Mouse (Mus musculus): Measurements from ENCODE around the gene Cd244a. TPM values are rescaled to one million over a fixed set of nuclear protein-coding genes. Genes with fewer than 3 reads are reported as not detected.

The Cd244a gene
- polyA plus RNA-seq, 1 experiment = 0.04 TPM

DNA sequence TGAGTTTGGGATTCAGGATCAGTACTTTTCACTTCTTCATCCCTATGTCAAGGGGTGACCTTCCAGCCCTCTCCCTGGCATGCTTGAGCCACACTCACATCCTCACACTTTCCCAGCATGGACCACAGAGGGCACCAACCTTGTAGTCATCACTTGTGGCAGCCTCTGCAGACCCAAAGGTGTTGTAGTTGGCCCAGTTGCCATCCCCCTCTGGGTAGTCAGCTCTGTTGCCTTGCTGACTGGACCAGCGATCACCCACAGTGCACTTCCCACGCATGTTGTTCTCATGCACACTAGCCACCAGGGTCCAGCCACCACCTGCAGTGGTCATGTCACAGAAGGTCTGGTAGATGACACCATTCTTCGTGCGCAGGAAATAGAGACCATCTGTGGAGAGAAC, 27.6 kb upstream of the Cd244a start:
- no peak for TF ChIP-seq MAX (IDR thresholded peaks at IDR 0.05; ENCODE audit: low read depth)
- TF ChIP-seq MYOG (IDR thresholded peaks at IDR 0.05; ENCODE audit: control insufficient read depth in 1 of 3, insufficient read depth in 1 of 3, insufficient read length in 2 of 3, low read depth in 2 of 3) = peak in 1 of 3 experiments; percentile 6
- TF ChIP-seq USF1 (IDR thresholded peaks at IDR 0.05; ENCODE audit: low read depth) = no peak
- no peak overlapping the region for H3ac ChIP-seq (ENCODE audit: control insufficient read depth, insufficient read length)
- H3K79me2 ChIP-seq (ENCODE audit: control insufficient read depth, insufficient read depth) = no peaks in the 10 kb centered on the region
- H3K4me3 ChIP-seq = no peak overlapping the region
- H3K27me3 ChIP-seq (ENCODE audit: control insufficient read depth, insufficient read depth, insufficient read length) = no peaks in the 10 kb centered on the region
- H3K36me3 ChIP-seq (ENCODE audit: control insufficient read depth, insufficient read depth) = no peaks in the 10 kb centered on the region
- H3K4me2 ChIP-seq (ENCODE audit: low read depth) = no peak overlapping the region

DNA sequence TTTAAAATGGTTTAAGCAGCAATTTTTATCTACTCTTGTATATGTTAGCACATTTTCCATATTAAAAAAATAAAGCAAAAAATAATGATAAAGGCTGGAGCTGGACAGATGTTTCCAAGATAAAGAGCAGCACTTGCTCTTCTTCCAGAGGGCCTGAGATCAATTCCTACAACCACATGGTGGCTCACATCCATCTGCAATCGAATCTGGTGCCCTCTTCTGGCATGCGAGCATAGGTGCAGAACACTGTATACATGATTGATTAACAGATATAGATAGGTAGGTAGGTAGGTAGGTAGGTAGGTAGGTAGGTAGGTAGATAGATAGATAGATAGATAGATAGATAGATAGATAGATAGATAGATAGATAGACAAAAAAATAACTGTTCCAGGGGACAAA, 26.2 kb upstream of the Cd244a start:
- no peak overlapping the region for H3ac ChIP-seq (ENCODE audit: control insufficient read depth, insufficient read length)
- no peak for TF ChIP-seq MYOD1 (IDR thresholded peaks at IDR 0.05; ENCODE audit: control insufficient read depth in 1 of 3, insufficient read length in 2 of 3, low read depth in 2 of 3)
- TF ChIP-seq MAX (IDR thresholded peaks at IDR 0.05; ENCODE audit: low read depth) = no peak
- TF ChIP-seq CEBPB (IDR thresholded peaks at IDR 0.05; ENCODE audit: insufficient read depth, poor library complexity, severe bottlenecking) = no peak
- no peak for TF ChIP-seq SRF (IDR thresholded peaks at IDR 0.05; ENCODE audit: control insufficient read depth, insufficient read length, low read depth)
- TF ChIP-seq MYOG (IDR thresholded peaks at IDR 0.05; ENCODE audit: control insufficient read depth in 1 of 3, insufficient read depth in 1 of 3, insufficient read length in 2 of 3, low read depth in 2 of 3) = no peak
- no peak for TF ChIP-seq REST (IDR thresholded peaks at IDR 0.05; ENCODE audit: insufficient read depth, insufficient read length)
- no peak for TF ChIP-seq TCF3 (IDR thresholded peaks at IDR 0.05; ENCODE audit: insufficient read length, low read depth)
- TF ChIP-seq TCF12 (IDR thresholded peaks at IDR 0.05; ENCODE audit: insufficient read depth, poor library complexity, severe bottlenecking) = no peak
- TF ChIP-seq POLR2A (IDR thresholded peaks at IDR 0.05; ENCODE audit: insufficient read length, low read depth) = no peak
- no peak for TF ChIP-seq USF1 (IDR thresholded peaks at IDR 0.05; ENCODE audit: low read depth)
- TF ChIP-seq E2F4 (IDR thresholded peaks at IDR 0.05; ENCODE audit: insufficient read depth) = no peak
- no peak for TF ChIP-seq POLR2AphosphoS2 (IDR thresholded peaks at IDR 0.05; ENCODE audit: insufficient read length, low read depth)
- no peak overlapping the region for H3K4me2 ChIP-seq (ENCODE audit: low read depth)
- no peaks in the 10 kb centered on the region for H3K27me3 ChIP-seq (ENCODE audit: control insufficient read depth, insufficient read depth, insufficient read length)
- H3K79me2 ChIP-seq (ENCODE audit: control insufficient read depth, insufficient read depth) = no peaks in the 10 kb centered on the region
- no peak overlapping the region for H3K4me3 ChIP-seq
- H3K36me3 ChIP-seq (ENCODE audit: control insufficient read depth, insufficient read depth) = no peaks in the 10 kb centered on the region

DNA sequence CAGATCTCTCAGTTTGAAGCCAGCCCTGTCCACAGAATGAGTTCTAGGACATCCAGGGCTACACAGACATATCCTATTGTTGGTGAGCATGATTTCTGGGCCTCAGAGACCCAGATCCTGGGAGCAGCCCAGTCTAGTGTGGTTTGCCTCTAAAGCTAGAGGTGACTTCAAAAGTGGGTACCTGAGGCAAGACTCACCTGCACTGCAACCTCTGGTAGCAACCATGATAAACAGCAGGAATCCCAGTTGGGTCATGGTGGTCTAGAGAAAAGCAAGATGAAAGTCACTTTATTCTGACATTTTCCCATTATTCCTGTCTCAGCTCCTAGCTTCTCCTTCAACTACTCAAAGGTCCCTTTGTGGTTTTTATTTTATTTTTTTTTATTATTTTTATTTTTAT, 24.4 kb upstream of the Cd244a start:
- Histone ChIP-seq H3ac (ENCODE audit: control insufficient read depth, insufficient read length) (no peak overlapping the region), H3K27me3 (ENCODE audit: control insufficient read depth, insufficient read depth, insufficient read length) (no peaks in the 10 kb centered on the region), H3K4me3 (no peak overlapping the region), H3K79me2 (ENCODE audit: control insufficient read depth, insufficient read depth) (no peaks in the 10 kb centered on the region), H3K4me2 (ENCODE audit: low read depth) (no peak overlapping the region), H3K36me3 (ENCODE audit: control insufficient read depth, insufficient read depth) (no peaks in the 10 kb centered on the region)
- TF ChIP-seq E2F4 (IDR thresholded peaks at IDR 0.05; ENCODE audit: insufficient read depth) = no peak
- no peak for TF ChIP-seq POLR2AphosphoS2 (IDR thresholded peaks at IDR 0.05; ENCODE audit: insufficient read length, low read depth)
- no peak for TF ChIP-seq USF1 (IDR thresholded peaks at IDR 0.05; ENCODE audit: low read depth)
- no peak for TF ChIP-seq MAX (IDR thresholded peaks at IDR 0.05; ENCODE audit: low read depth)
- no peak for TF ChIP-seq TCF12 (IDR thresholded peaks at IDR 0.05; ENCODE audit: insufficient read depth, poor library complexity, severe bottlenecking)
- no peak for TF ChIP-seq REST (IDR thresholded peaks at IDR 0.05; ENCODE audit: insufficient read depth, insufficient read length)
- no peak for TF ChIP-seq TCF3 (IDR thresholded peaks at IDR 0.05; ENCODE audit: insufficient read length, low read depth)
- no peak for TF ChIP-seq SRF (IDR thresholded peaks at IDR 0.05; ENCODE audit: control insufficient read depth, insufficient read length, low read depth)
- TF ChIP-seq MYOD1 (IDR thresholded peaks at IDR 0.05; ENCODE audit: control insufficient read depth in 1 of 3, insufficient read length in 2 of 3, low read depth in 2 of 3) = no peak
- no peak for TF ChIP-seq POLR2A (IDR thresholded peaks at IDR 0.05; ENCODE audit: insufficient read length, low read depth)
- no peak for TF ChIP-seq CEBPB (IDR thresholded peaks at IDR 0.05; ENCODE audit: insufficient read depth, poor library complexity, severe bottlenecking)
- no peak for TF ChIP-seq MYOG (IDR thresholded peaks at IDR 0.05; ENCODE audit: control insufficient read depth in 1 of 3, insufficient read depth in 1 of 3, insufficient read length in 2 of 3, low read depth in 2 of 3)

DNA sequence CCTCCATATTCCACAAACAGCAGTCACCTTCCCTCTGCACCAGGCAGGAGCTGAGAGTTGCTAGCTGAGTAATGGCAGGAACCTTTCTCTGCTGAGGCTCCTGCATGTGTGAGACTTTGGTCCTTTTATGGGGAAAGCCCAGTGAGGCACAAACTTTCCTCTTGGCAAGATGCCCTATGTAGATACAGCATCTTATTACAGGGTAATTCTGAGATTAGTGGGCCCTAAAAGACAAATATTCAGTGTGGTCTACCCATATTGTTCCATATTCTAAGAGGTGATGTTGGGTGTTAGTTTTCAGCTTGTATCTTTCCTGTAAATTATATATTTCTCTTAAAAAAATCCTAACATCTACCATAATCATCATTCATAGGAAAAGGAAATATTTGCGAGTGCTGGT, 23.8 kb upstream of the Cd244a start, which contains the start of gene Itln1:
TSS of gene Itln1 (minus strand) at position 101 of the 400 bp plus-strand sequence.
- Histone ChIP-seq H3K79me2 (ENCODE audit: control insufficient read depth, insufficient read depth) (no peaks in the 10 kb centered on the region), H3K27me3 (ENCODE audit: control insufficient read depth, insufficient read depth, insufficient read length) (no peaks in the 10 kb centered on the region)

DNA sequence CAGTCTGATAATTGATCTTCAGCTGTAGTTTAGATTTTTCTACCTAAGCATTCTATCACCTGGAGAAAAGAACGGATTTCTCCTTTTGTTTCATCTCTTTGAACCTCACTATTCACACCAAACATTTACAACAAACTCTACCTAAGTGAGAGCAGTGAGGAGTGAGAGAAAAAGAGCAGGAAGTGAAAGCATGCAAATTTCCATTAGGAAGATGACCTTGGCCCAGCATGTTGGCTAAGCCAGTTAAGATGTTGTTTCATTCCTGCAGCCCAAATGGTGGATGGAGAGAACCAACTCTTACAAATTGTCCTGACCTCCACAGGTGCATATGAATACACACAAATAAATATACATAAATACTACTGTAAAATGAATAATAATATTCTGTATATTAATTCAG, 18.3 kb upstream of the Cd244a start:
- no peak overlapping the region for H3K4me3 ChIP-seq
- H3ac ChIP-seq (ENCODE audit: control insufficient read depth, insufficient read length) = no peak overlapping the region
- no peak for TF ChIP-seq MYOG (IDR thresholded peaks at IDR 0.05; ENCODE audit: control insufficient read depth in 1 of 3, insufficient read depth in 1 of 3, insufficient read length in 2 of 3, low read depth in 2 of 3)
- no peak for TF ChIP-seq MYOD1 (IDR thresholded peaks at IDR 0.05; ENCODE audit: control insufficient read depth in 1 of 3, insufficient read length in 2 of 3, low read depth in 2 of 3)
- no peak for TF ChIP-seq CEBPB (IDR thresholded peaks at IDR 0.05; ENCODE audit: insufficient read depth, poor library complexity, severe bottlenecking)
- TF ChIP-seq POLR2A (IDR thresholded peaks at IDR 0.05; ENCODE audit: insufficient read length, low read depth) = no peak
- TF ChIP-seq USF1 (IDR thresholded peaks at IDR 0.05; ENCODE audit: low read depth) = no peak
- TF ChIP-seq TCF12 (IDR thresholded peaks at IDR 0.05; ENCODE audit: insufficient read depth, poor library complexity, severe bottlenecking) = no peak
- no peak for TF ChIP-seq REST (IDR thresholded peaks at IDR 0.05; ENCODE audit: insufficient read depth, insufficient read length)
- no peak for TF ChIP-seq POLR2AphosphoS2 (IDR thresholded peaks at IDR 0.05; ENCODE audit: insufficient read length, low read depth)
- no peak for TF ChIP-seq SRF (IDR thresholded peaks at IDR 0.05; ENCODE audit: control insufficient read depth, insufficient read length, low read depth)
- TF ChIP-seq MAX (IDR thresholded peaks at IDR 0.05; ENCODE audit: low read depth) = no peak
- TF ChIP-seq E2F4 (IDR thresholded peaks at IDR 0.05; ENCODE audit: insufficient read depth) = no peak
- no peak for TF ChIP-seq TCF3 (IDR thresholded peaks at IDR 0.05; ENCODE audit: insufficient read length, low read depth)
- H3K27me3 ChIP-seq (ENCODE audit: control insufficient read depth, insufficient read depth, insufficient read length) = no peaks in the 10 kb centered on the region
- no peaks in the 10 kb centered on the region for H3K36me3 ChIP-seq (ENCODE audit: control insufficient read depth, insufficient read depth)
- no peaks in the 10 kb centered on the region for H3K79me2 ChIP-seq (ENCODE audit: control insufficient read depth, insufficient read depth)
- H3K4me2 ChIP-seq (ENCODE audit: low read depth) = no peak overlapping the region

More for the DNA sequence above, 23.8 kb upstream of the Cd244a start, which contains the start of gene Itln1:
- TF ChIP-seq MYOD1 (IDR thresholded peaks at IDR 0.05; ENCODE audit: control insufficient read depth in 1 of 3, insufficient read length in 2 of 3, low read depth in 2 of 3) (no peak), MAX (IDR thresholded peaks at IDR 0.05; ENCODE audit: low read depth) (no peak), TCF3 (IDR thresholded peaks at IDR 0.05; ENCODE audit: insufficient read length, low read depth) (no peak), E2F4 (IDR thresholded peaks at IDR 0.05; ENCODE audit: insufficient read depth) (no peak), POLR2A (IDR thresholded peaks at IDR 0.05; ENCODE audit: insufficient read length, low read depth) (no peak), SRF (IDR thresholded peaks at IDR 0.05; ENCODE audit: control insufficient read depth, insufficient read length, low read depth) (no peak), USF1 (IDR thresholded peaks at IDR 0.05; ENCODE audit: low read depth) (no peak), TCF12 (IDR thresholded peaks at IDR 0.05; ENCODE audit: insufficient read depth, poor library complexity, severe bottlenecking) (no peak), POLR2AphosphoS2 (IDR thresholded peaks at IDR 0.05; ENCODE audit: insufficient read length, low read depth) (no peak), REST (IDR thresholded peaks at IDR 0.05; ENCODE audit: insufficient read depth, insufficient read length) (no peak), CEBPB (IDR thresholded peaks at IDR 0.05; ENCODE audit: insufficient read depth, poor library complexity, severe bottlenecking) (no peak), MYOG (IDR thresholded peaks at IDR 0.05; ENCODE audit: control insufficient read depth in 1 of 3, insufficient read depth in 1 of 3, insufficient read length in 2 of 3, low read depth in 2 of 3) (no peak)
- H3K4me2 ChIP-seq (ENCODE audit: low read depth) = no peak within 1 kb of the TSS
- no peaks in the 10 kb centered on the region for H3K36me3 ChIP-seq (ENCODE audit: control insufficient read depth, insufficient read depth)
- H3ac ChIP-seq (ENCODE audit: control insufficient read depth, insufficient read length) = no peak within 1 kb of the TSS
- no peak within 1 kb of the TSS for H3K4me3 ChIP-seq
